Mouse (Mus musculus): ENCODE measurements at regions not wholly inside any gene's neighbourhood (a gene's known extent, or its start where the extent isn't known, plus 50 kb on each side); places are given as distances from the start of the nearest gene placed in this dataset.

DNA sequence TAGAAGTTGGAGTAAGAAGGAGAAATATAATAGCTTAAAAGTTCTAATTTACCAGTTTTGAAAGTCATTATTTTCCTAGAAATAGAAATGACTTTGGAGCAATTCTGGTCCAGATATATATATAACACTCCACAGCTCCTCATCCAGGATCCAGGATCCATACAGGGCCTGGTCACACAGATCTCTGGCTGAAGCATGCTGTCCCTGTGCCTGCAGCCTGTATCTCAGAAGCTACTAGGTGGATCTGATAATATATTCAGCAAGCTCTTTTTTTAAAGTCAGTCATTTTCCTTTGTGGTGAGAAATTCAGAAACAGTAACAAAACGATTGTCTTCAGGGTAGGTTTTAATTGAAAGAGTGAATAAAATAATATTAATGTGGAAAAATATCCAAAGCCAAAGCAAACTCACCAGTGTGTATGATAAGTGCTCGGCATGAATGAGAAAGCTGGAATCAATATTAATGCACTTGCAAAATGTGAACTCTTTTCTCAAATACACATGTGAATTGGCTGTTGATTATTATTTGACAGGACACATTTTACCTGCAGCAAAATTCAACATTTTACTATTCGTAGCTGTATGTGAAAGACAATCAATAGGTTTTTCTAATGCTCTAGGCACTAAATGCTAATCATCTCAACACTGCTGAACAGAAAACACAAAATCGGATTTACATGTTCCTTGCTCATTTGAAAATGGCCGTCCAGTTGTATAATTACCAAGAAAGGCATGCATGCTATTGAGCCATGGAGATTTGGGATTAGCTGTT, 288.1 kb upstream of the Cxadr start:
- DNase-seq: no peak

DNA sequence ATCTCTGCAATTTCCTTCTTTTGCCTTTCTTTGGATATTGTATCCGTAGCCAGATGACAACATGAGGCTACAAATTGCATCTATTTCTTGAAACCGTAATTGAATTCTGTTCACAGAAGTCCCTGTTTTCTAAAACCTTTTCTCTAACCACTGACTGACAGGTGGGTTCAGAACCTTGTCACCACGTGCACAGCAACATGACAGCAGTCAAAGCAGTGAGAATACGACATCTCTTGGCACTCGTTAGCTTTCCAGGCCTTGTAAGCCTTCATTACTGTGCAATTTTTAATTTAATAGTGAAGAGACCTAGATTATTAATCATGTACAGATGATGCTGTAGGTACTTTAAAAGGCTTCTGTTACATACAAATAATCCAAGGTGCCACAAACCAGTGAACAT, 297.3 kb upstream of the Cxadr start:
- DNase-seq: no peak

GRCm38 (mm10) chr16:77992986-77993385, 308.3 kb upstream of the Cxadr start:
- no peak for DNase-seq

- DNase-seq: no peak
Measured at GRCm38 (mm10) chr16:77989791-77990325, 311.4 kb upstream of the Cxadr start.

DNA sequence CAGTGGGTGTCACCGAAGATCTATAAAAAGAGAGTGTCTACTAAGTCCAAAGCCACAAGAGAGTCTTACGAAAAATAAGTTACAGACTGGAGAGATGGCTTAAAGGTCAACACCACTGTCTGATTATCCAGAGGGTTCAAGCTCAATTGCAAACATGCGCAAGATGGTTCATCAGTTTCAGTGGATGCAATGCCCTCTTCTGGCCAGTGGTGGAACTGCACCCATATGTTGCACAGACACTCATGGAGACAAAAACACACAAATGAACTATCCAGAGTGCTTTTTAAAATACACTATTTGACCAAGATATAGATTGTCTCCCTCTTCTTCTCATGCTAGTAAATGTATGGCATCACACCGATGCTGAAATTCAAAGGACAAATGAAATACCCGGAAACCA, 312.1 kb upstream of the Cxadr start:
- DNase-seq: no peak

DNA sequence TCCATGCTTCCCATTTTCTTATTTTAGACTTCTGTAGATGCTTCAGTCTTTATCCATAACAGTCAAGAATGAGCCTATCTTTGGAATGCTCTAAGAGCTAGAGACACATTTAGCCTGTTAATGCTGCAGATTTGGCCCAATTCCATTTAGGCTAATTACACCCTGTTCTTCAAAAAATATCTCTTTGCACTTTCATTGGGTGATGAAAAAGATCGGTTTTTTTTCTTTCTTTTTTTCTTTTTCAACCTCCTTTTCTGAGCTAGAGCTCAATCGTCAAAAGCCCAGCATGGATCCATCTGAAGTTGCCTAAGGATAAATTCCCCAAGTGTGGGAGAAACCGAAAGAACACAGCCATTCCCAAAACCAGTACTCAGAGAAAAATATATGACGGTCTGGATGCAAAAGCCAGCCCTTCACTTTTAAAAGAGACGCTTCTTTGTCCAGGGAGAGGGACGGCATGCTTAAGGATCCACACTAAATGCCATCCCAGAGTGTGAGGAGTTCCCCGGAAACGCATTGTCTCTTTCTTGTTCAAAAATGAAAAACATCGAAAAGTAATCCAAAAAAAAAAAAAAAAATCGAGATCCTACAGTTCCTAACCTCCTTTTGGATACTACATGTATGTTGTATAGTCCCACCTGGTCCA, 314.3 kb upstream of the Cxadr start:
- DNase-seq: no peak

DNA sequence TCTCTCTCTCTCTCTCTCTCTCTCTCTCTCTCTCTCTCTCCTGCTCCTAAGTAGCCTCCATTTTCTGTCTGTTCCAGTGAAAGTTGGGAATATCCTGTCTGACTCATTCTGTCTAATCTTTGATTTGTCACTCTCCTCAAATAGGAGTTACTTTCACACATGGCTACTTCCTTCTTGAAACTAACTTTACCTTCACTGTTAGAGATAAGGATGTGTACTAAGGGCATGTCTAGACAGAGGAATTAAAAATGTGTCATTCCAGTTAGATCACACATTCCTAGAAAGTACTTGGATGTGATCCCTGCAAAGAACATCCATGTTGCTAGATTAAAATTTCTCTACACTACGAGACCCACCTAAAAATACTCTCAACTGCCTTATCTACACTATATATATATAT, 346.9 kb upstream of the Gm11146 start:
- DNase-seq: no peak

DNA sequence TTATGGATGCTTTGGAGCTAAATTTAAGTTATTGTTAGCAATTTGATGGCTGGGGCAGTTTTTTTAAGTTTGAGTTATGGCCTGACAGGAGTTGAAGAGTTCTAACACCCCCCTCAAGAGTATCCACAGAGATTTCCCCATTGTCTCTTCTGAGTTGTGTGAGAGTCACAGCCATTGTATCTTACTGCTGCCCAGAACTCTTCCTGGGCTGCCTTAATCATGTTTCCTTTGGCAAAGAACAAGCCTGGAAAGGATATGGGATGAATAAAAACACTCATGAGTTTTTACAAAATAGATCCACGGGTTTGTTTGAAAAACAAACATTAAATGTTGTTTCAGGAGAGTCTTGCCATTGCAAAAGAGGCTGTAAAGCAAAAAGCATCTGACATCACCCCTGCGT, 343.5 kb upstream of the Gm11146 start:
- DNase-seq: no peak

DNA sequence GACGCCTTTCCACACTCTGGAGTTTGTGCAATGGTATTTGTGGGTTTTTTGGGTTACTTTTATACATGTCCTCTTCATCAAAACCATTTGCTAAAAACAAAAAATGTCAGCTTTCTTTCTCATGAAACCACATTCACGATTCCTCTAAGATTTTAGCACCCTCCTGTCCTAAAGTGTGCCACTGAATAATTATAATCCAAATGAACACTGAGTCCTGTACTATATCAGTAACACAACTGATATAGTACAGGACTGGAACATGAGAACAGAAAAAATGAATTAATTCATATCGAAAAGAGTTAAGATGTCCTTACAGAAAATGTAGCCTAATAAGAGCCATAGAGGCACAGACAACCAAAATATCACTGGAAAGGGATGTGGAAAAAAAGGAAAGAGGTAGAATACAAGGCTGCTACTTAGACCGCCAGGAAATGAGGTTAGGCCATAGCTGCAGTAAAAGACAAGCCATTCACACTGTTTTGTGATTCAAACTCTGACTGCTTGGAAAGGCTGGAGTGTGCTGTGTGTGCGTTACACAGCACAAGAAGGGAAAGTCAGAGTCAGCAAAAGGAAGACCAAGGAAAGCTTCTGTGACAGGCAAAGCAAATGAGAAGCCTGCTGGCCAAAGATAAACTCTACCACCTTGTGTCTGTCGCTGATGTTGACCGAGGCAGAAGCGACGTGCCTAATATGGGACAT, 329.3 kb upstream of the Gm11146 start:
- no peak for DNase-seq

- no peak for DNase-seq
Measured at GRCm38 (mm10) chr16:77914160-77915070, 312.5 kb upstream of the Gm11146 start.

DNA sequence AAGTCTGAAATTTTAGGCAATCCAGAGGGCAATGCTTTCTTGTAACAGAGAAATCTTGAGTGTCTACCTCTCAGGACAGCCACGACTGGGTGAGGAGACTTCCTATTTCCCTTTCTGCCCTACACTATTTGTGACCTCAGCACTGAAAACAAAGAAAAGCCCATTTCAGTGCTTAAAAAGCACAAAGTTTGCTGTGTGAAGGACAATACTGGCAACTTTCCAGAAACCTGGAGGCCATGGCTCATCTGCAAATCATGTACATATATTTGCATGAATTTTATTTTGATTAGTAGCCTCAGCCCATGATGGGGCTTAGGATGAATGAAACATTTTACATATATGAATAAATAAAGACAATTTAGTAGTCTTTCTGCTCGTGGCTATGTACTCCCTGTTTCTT, 292.4 kb upstream of the Gm11146 start:
- DNase-seq: no peak

- no peak for DNase-seq
Measured at GRCm38 (mm10) chr16:77893690-77894089, 291.8 kb upstream of the Gm11146 start.

- no peak for DNase-seq
Measured at GRCm38 (mm10) chr16:77892731-77893130, 290.8 kb upstream of the Gm11146 start.

DNA sequence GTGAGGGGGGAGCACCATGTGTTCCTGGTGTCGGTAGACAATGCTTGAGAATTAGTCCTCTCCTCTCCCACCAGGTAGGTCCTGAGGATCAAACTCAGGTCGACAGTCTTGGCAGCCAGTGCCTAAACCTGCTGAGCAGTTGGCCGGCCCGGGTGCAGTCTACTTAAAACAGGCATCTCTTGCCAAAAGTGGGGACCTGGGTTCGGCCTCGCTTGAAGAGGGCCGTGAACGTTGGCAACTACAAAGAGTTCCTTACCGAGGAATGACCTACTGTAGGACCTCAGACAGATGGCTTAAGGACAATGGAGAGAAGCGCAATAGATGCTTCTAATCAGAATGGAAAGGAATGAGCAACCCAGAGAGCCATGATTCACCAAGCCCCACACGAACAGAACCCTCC, 287.5 kb upstream of the Gm11146 start:
- no peak for DNase-seq

GRCm38 (mm10) chr16:77885060-77885679, 283.3 kb upstream of the Gm11146 start:
- DNase-seq: no peak

GRCm38 (mm10) chr16:77884495-77884894, 282.6 kb upstream of the Gm11146 start:
- DNase-seq: no peak

GRCm38 (mm10) chr16:77877006-77877405, 275.1 kb upstream of the Gm11146 start:
- DNase-seq: no peak

- DNase-seq: no peak
Measured at GRCm38 (mm10) chr16:77863246-77863645, 261.4 kb upstream of the Gm11146 start.

- no peak for DNase-seq
Measured at GRCm38 (mm10) chr16:77852066-77852781, 250.3 kb upstream of the Gm11146 start.

- no peak for DNase-seq
Measured at GRCm38 (mm10) chr16:77851206-77852065, 249.5 kb upstream of the Gm11146 start.

DNA sequence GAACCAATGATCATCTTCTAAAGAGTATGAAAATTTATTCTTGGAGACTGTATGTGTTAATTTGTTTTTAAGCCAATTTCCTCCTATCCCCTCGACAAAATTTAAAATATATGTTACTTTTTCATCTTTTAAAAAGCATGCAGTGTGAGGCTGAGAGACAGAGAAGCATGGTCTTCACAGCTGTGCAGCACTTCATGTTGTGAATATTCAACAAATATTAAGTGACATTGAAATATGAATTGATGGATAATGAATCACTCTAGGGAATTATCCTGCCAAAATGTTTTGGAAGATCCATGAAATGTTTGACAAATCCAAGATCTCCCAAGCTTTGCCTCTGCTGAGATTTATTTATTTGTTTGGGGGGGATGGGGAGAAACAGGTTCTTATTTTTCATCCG, 233.9 kb upstream of the Gm11146 start:
- no peak for DNase-seq
